Mouse (Mus musculus) liver, embryonic 16.5 days (tissue): ENCODE measurements around the gene Lctl. TPM values are rescaled to one million over a fixed set of nuclear protein-coding genes. Genes with fewer than 3 reads are reported as not detected.
"Not testable (repeated sequence)": the region's sequence is repeated elsewhere in the genome, so short reads cannot be mapped to it uniquely, and the experiment has no call there.

ENCODE experiments used
- ATAC-seq: fragments of 200-750 bp; cut with Nextera tagmentation; 2 replicates; pipeline ENCODE4 v1.8.0; 2017; ENCODE audit warnings: low read depth, mild to moderate bottlenecking, moderate number of reproducible peaks, moderate library complexity
- H3K27ac ChIP-seq: fragments of 300-500 bp; sonication (generic); 2 replicates; pipeline ENCODE4 v1.5.1; 2014; ENCODE audit warnings: mild to moderate bottlenecking, low read length
- H3K27me3 ChIP-seq: fragments of 300-500 bp; sonication (generic); 2 replicates; pipeline ENCODE4 v1.6.1; 2014; ENCODE audit warnings: low read depth, low read length, mixed read lengths; ENCODE audit not compliant: control insufficient read depth, insufficient read depth
- H3K36me3 ChIP-seq: fragments of 300-500 bp; sonication (generic); 2 replicates; pipeline ENCODE4 v1.6.1; 2014; ENCODE audit warnings: mild to moderate bottlenecking; ENCODE audit not compliant: control insufficient read depth, insufficient read depth
- H3K4me1 ChIP-seq: fragments of 300-500 bp; sonication (generic); 2 replicates; pipeline ENCODE4 v1.6.1; 2014; ENCODE audit warnings: low read depth, low read length, mixed read lengths; ENCODE audit not compliant: control insufficient read depth
- H3K4me2 ChIP-seq: fragments of 300-500 bp; sonication (generic); 2 replicates; pipeline ENCODE4 v1.6.1; 2014; ENCODE audit warnings: low read depth, low read length, mixed read lengths
- H3K4me3 ChIP-seq: fragments of 300-500 bp; sonication (generic); 2 replicates; pipeline ENCODE4 v1.5.1; 2014; ENCODE audit warnings: low read depth, mild to moderate bottlenecking, low read length
- H3K9ac ChIP-seq: fragments of 300-500 bp; sonication (generic); 2 replicates; pipeline ENCODE4 v1.6.1; 2014; ENCODE audit warnings: low read depth, low read length
- H3K9me3 ChIP-seq: fragments of 300-500 bp; sonication (generic); replicated peaks from 2 replicates; pipeline ENCODE4 v1.6.1; 2016; ENCODE audit warnings: low read length; ENCODE audit not compliant: control insufficient read depth
- WGBS: fragments of 180-500 bp; shearing (Covaris S2); extraction: QIAGEN DNeasy Blood & Tissue Kit; methylation state at CpG from one replicate; pipeline ENCODE4 v1.1.7; 2014; ENCODE audit not compliant: insufficient replicate concordance; 5-methylcytosine and 5-hydroxymethylcytosine counted together
- polyA plus RNA-seq: library from polyadenylated mRNA; unstranded; fragments of >200 nt; fragmentation: Nextera tagmentation; extraction: Ambion mirVana; gene quantifications from 2 replicates; pipeline ENCODE4 v1.2.1, GENCODE M21; 2015

Gene Lctl
- polyA plus RNA-seq, 1 experiment from 2014 or later: not detected

GRCm38 (mm10) chr9:64124846-64125245 lies 7.9 kb downstream of the Lctl start:
- not testable (repeated sequence) for H3K9ac ChIP-seq, ATAC-seq, H3K9me3 ChIP-seq, H3K4me3 ChIP-seq, H3K4me2 ChIP-seq, H3K27ac ChIP-seq, H3K4me1 ChIP-seq, H3K36me3 ChIP-seq, H3K27me3 ChIP-seq
- 44% methylated on average over 3 of the region's 3 CpGs for WGBS

- Histone ChIP-seq H3K4me3 (no peak overlapping the region), H3K9ac (no peak overlapping the region), H3K4me2 (no peak overlapping the region), H3K36me3 (no peaks in the 10 kb centered on the region), H3K27ac (no peak overlapping the region), H3K9me3 (no peaks in the 10 kb centered on the region), H3K4me1 (no peaks in the 10 kb centered on the region; the same call in 1 of the 2 replicates), H3K27me3 (no peaks in the 10 kb centered on the region)
- WGBS: 69% methylated on average over 3 of the region's 3 CpGs
- no peak for ATAC-seq
These were observed 8.4 kb downstream of the Lctl start for GRCm38 (mm10) chr9:64125307-64125706.

- H3K4me3 ChIP-seq: no peak overlapping the region
- H3K27ac ChIP-seq: no peak overlapping the region
- no peaks in the 10 kb centered on the region for H3K27me3 ChIP-seq
- no peaks in the 10 kb centered on the region for H3K9me3 ChIP-seq
- ATAC-seq: no peak
- H3K9ac ChIP-seq: no peak overlapping the region
- H3K4me2 ChIP-seq: no peak overlapping the region
- 29% methylated on average over 12 of the region's 12 CpGs for WGBS
- H3K4me1 ChIP-seq: no peaks in the 10 kb centered on the region
- H3K36me3 ChIP-seq: no peaks in the 10 kb centered on the region
These were observed 9.2 kb downstream of the Lctl start for GRCm38 (mm10) chr9:64126121-64126520.

GRCm38 (mm10) chr9:64131623-64132022 lies 14.7 kb downstream of the Lctl start:
- no peak overlapping the region for H3K9ac ChIP-seq
- H3K27me3 ChIP-seq: no peaks in the 10 kb centered on the region
- H3K4me2 ChIP-seq: no peak overlapping the region
- WGBS: 70% methylated on average over 6 of the region's 6 CpGs
- no peak overlapping the region for H3K4me3 ChIP-seq
- no peaks in the 10 kb centered on the region for H3K9me3 ChIP-seq
- ATAC-seq: no peak
- H3K27ac ChIP-seq: no peak overlapping the region
- peaks cover under 1% of the 10 kb centered on the region for H3K36me3 ChIP-seq
- no peaks in the 10 kb centered on the region for H3K4me1 ChIP-seq

- ATAC-seq: not testable (repeated sequence)
- H3K36me3 ChIP-seq: peaks cover 21% of the 10 kb centered on the region
- WGBS: 6% methylated on average over 6 of the region's 6 CpGs
These were observed 21.9 kb downstream of the Lctl start for GRCm38 (mm10) chr9:64138896-64139295.

GRCm38 (mm10) chr9:64139879-64140278 lies 22.9 kb downstream of the Lctl start:
- H3K36me3 ChIP-seq: peaks cover 25% of the 10 kb centered on the region
- no peaks in the 10 kb centered on the region for H3K27me3 ChIP-seq
- WGBS: 69% methylated on average over 9 of the region's 9 CpGs
- no peak overlapping the region for H3K4me3 ChIP-seq
- no peak overlapping the region for H3K9ac ChIP-seq
- no peak for ATAC-seq
- no peak overlapping the region for H3K4me2 ChIP-seq
- H3K27ac ChIP-seq: no peak overlapping the region
- no peaks in the 10 kb centered on the region for H3K9me3 ChIP-seq
- H3K4me1 ChIP-seq: no peaks in the 10 kb centered on the region

More at GRCm38 (mm10) chr9:64138896-64139295, 21.9 kb downstream of the Lctl start:
- not testable (repeated sequence) for H3K9ac ChIP-seq, H3K4me2 ChIP-seq, H3K4me1 ChIP-seq, H3K27me3 ChIP-seq, H3K27ac ChIP-seq, H3K9me3 ChIP-seq, H3K4me3 ChIP-seq

- H3K27me3 ChIP-seq: no peaks in the 10 kb centered on the region
- H3K4me1 ChIP-seq: peaks cover 3% of the 10 kb centered on the region
- H3K9me3 ChIP-seq: no peaks in the 10 kb centered on the region
- H3K4me3 ChIP-seq: no peak overlapping the region
- 29% methylated on average over 1 of the region's 1 CpGs for WGBS
- H3K9ac ChIP-seq: no peak overlapping the region
- H3K36me3 ChIP-seq: peaks cover 43% of the 10 kb centered on the region
- H3K4me2 ChIP-seq: no peak overlapping the region
- no peak overlapping the region for H3K27ac ChIP-seq
- no peak for ATAC-seq
These were observed 39.7 kb downstream of the Lctl start for GRCm38 (mm10) chr9:64156641-64157040.

GRCm38 (mm10) chr9:64160471-64160870 lies 43.5 kb downstream of the Lctl start:
- no peak overlapping the region for H3K4me3 ChIP-seq
- ATAC-seq: no peak
- H3K9me3 ChIP-seq: no peaks in the 10 kb centered on the region
- no peak overlapping the region for H3K9ac ChIP-seq
- H3K4me2 ChIP-seq: no peak overlapping the region
- peaks cover 3% of the 10 kb centered on the region for H3K4me1 ChIP-seq
- no peaks in the 10 kb centered on the region for H3K27me3 ChIP-seq
- 80% methylated on average over 5 of the region's 5 CpGs for WGBS
- no peak overlapping the region for H3K27ac ChIP-seq
- peaks cover 45% of the 10 kb centered on the region for H3K36me3 ChIP-seq

- H3K4me1 ChIP-seq: peaks cover 17% of the 10 kb centered on the region
- WGBS: 80% methylated on average over 3 of the region's 3 CpGs
- not testable (repeated sequence) for H3K4me2 ChIP-seq, H3K27ac ChIP-seq, H3K9me3 ChIP-seq, H3K9ac ChIP-seq, H3K27me3 ChIP-seq, H3K36me3 ChIP-seq, ATAC-seq, H3K4me3 ChIP-seq
These were observed 53.0 kb downstream of the Lctl start for GRCm38 (mm10) chr9:64169967-64170366.
